Mouse (Mus musculus): ENCODE results near the gene Gbf1. TPM values are rescaled to one million over a fixed set of nuclear protein-coding genes. Genes with fewer than 3 reads are reported as not detected.
"Not testable (repeated sequence)": the region's sequence is repeated elsewhere in the genome, so short reads cannot be mapped to it uniquely, and the experiment has no call there.

Gbf1 gene
- polyA plus RNA-seq, 1 experiment from 2014 or later: 47.2 TPM

GRCm38 (mm10) chr19:46136639-46137580 is 15.4 kb upstream of the Gbf1 start:
- H3K9ac ChIP-seq (ENCODE audit: low read length): peak overlapping the region; percentile 61
- no peaks in the 10 kb centered on the region for H3K36me3 ChIP-seq (ENCODE audit: control insufficient read depth, insufficient read depth, low read length)
- H3K4me1 ChIP-seq (replicated peaks; ENCODE audit: control insufficient read depth, insufficient read depth, low read length): peaks cover 22% of the 10 kb centered on the region
- H3K27me3 ChIP-seq (ENCODE audit: control insufficient read depth, insufficient read depth, low read depth, low read length): peaks cover 63% of the 10 kb centered on the region
- 2% methylated on average over 49 of the region's 49 CpGs for WGBS
- no peak overlapping the region for H3K27ac ChIP-seq (ENCODE audit: low read length)
- H3K4me3 ChIP-seq (ENCODE audit: low read length): peak overlapping the region; percentile 54
- peak; percentile 8; the same call in 1 of the 2 replicates for ATAC-seq (ENCODE audit: low read depth)
- no peaks in the 10 kb centered on the region for H3K9me3 ChIP-seq (ENCODE audit: control insufficient read depth, low read length)
- H3K4me2 ChIP-seq (ENCODE audit: low read depth, low read length): peak overlapping the region; percentile 93

- H3K4me3 ChIP-seq (ENCODE audit: low read length): no peak overlapping the region
- H3K4me2 ChIP-seq (ENCODE audit: low read depth, low read length): no peak overlapping the region
- no peaks in the 10 kb centered on the region for H3K9me3 ChIP-seq (ENCODE audit: control insufficient read depth, low read length)
- WGBS: 83% methylated on average over 2 of the region's 2 CpGs
- no peaks in the 10 kb centered on the region for H3K36me3 ChIP-seq (ENCODE audit: control insufficient read depth, insufficient read depth, low read length)
- no peak for ATAC-seq (ENCODE audit: low read depth)
- peaks cover 19% of the 10 kb centered on the region for H3K4me1 ChIP-seq (replicated peaks; ENCODE audit: control insufficient read depth, insufficient read depth, low read length)
- no peak overlapping the region for H3K9ac ChIP-seq (ENCODE audit: low read length)
- no peak overlapping the region for H3K27ac ChIP-seq (ENCODE audit: low read length)
- H3K27me3 ChIP-seq (ENCODE audit: control insufficient read depth, insufficient read depth, low read depth, low read length): peaks cover 53% of the 10 kb centered on the region
Measured at GRCm38 (mm10) chr19:46140324-46140723, 12.0 kb upstream of the Gbf1 start.

- H3K27me3 ChIP-seq (ENCODE audit: control insufficient read depth, insufficient read depth, low read depth, low read length): peaks cover 52% of the 10 kb centered on the region
- no peaks in the 10 kb centered on the region for H3K36me3 ChIP-seq (ENCODE audit: control insufficient read depth, insufficient read depth, low read length)
- peaks cover 13% of the 10 kb centered on the region for H3K4me1 ChIP-seq (replicated peaks; ENCODE audit: control insufficient read depth, insufficient read depth, low read length)
- WGBS: 28% methylated on average over 6 of the region's 6 CpGs
- no peak overlapping the region for H3K4me3 ChIP-seq (ENCODE audit: low read length)
- no peak overlapping the region for H3K27ac ChIP-seq (ENCODE audit: low read length)
- no peak overlapping the region for H3K9ac ChIP-seq (ENCODE audit: low read length)
- ATAC-seq (ENCODE audit: low read depth): peak; percentile 48
- no peak overlapping the region for H3K4me2 ChIP-seq (ENCODE audit: low read depth, low read length)
- no peaks in the 10 kb centered on the region for H3K9me3 ChIP-seq (ENCODE audit: control insufficient read depth, low read length)
Measured at GRCm38 (mm10) chr19:46141091-46141490, 11.2 kb upstream of the Gbf1 start.

- 2% methylated on average over 47 of the region's 47 CpGs for WGBS
- H3K9me3 ChIP-seq (ENCODE audit: control insufficient read depth, low read length): no peaks in the 10 kb centered on the region
- peak within 1 kb of the TSS; percentile 62 for H3K4me3 ChIP-seq (ENCODE audit: low read length)
- peak within 1 kb of the TSS; percentile 49 for H3K9ac ChIP-seq (ENCODE audit: low read length)
- ATAC-seq (ENCODE audit: low read depth): no peak; the same call in 1 of the 2 replicates
- peak within 1 kb of the TSS; percentile 99 for H3K4me2 ChIP-seq (ENCODE audit: low read depth, low read length)
- H3K36me3 ChIP-seq (ENCODE audit: control insufficient read depth, insufficient read depth, low read length): no peaks in the 10 kb centered on the region
- H3K4me1 ChIP-seq (replicated peaks; ENCODE audit: control insufficient read depth, insufficient read depth, low read length): peaks cover 22% of the 10 kb centered on the region
- peaks cover 71% of the 10 kb centered on the region for H3K27me3 ChIP-seq (ENCODE audit: control insufficient read depth, insufficient read depth, low read depth, low read length)
- H3K27ac ChIP-seq (ENCODE audit: low read length): no peak within 1 kb of the TSS
Measured at GRCm38 (mm10) chr19:46147511-46148371, 4.6 kb upstream of the Gbf1 start, which contains the start of gene Pitx3. Gene Pitx3, minus strand, starts transcription at chr19:46148326.

GRCm38 (mm10) chr19:46148372-46148760 is 3.9 kb upstream of the Gbf1 start:
- H3K9me3 ChIP-seq (ENCODE audit: control insufficient read depth, low read length): no peaks in the 10 kb centered on the region
- H3K36me3 ChIP-seq (ENCODE audit: control insufficient read depth, insufficient read depth, low read length): no peaks in the 10 kb centered on the region
- H3K4me3 ChIP-seq (ENCODE audit: low read length): peak overlapping the region; percentile 62
- H3K27ac ChIP-seq (ENCODE audit: low read length): no peak overlapping the region
- H3K4me2 ChIP-seq (ENCODE audit: low read depth, low read length): peak overlapping the region; percentile 99
- peak overlapping the region; percentile 49 for H3K9ac ChIP-seq (ENCODE audit: low read length)
- peaks cover 68% of the 10 kb centered on the region for H3K27me3 ChIP-seq (ENCODE audit: control insufficient read depth, insufficient read depth, low read depth, low read length)
- 1% methylated on average over 26 of the region's 27 CpGs for WGBS
- ATAC-seq (ENCODE audit: low read depth): peak; percentile 82
- H3K4me1 ChIP-seq (replicated peaks; ENCODE audit: control insufficient read depth, insufficient read depth, low read length): peaks cover 26% of the 10 kb centered on the region

- WGBS: 19% methylated on average over 12 of the region's 12 CpGs
- H3K27ac ChIP-seq (ENCODE audit: low read length): no peak overlapping the region
- ATAC-seq (ENCODE audit: low read depth): no peak
- H3K4me1 ChIP-seq (replicated peaks; ENCODE audit: control insufficient read depth, insufficient read depth, low read length): peaks cover 34% of the 10 kb centered on the region
- peaks cover 65% of the 10 kb centered on the region for H3K27me3 ChIP-seq (ENCODE audit: control insufficient read depth, insufficient read depth, low read depth, low read length)
- peak overlapping the region; percentile 62 for H3K4me3 ChIP-seq (ENCODE audit: low read length)
- no peaks in the 10 kb centered on the region for H3K36me3 ChIP-seq (ENCODE audit: control insufficient read depth, insufficient read depth, low read length)
- H3K9ac ChIP-seq (ENCODE audit: low read length): no peak overlapping the region
- H3K9me3 ChIP-seq (ENCODE audit: control insufficient read depth, low read length): no peaks in the 10 kb centered on the region
- peak overlapping the region; percentile 99 for H3K4me2 ChIP-seq (ENCODE audit: low read depth, low read length)
Measured at GRCm38 (mm10) chr19:46149091-46149490, 3.2 kb upstream of the Gbf1 start.

GRCm38 (mm10) chr19:46165950-46166349 is 13.6 kb downstream of the Gbf1 start:
- no peak overlapping the region for H3K4me2 ChIP-seq (ENCODE audit: low read depth, low read length)
- ATAC-seq (ENCODE audit: low read depth): no peak
- H3K4me3 ChIP-seq (ENCODE audit: low read length): no peak overlapping the region
- no peaks in the 10 kb centered on the region for H3K4me1 ChIP-seq (replicated peaks; ENCODE audit: control insufficient read depth, insufficient read depth, low read length)
- no peaks in the 10 kb centered on the region for H3K9me3 ChIP-seq (ENCODE audit: control insufficient read depth, low read length)
- H3K9ac ChIP-seq (ENCODE audit: low read length): no peak overlapping the region
- H3K36me3 ChIP-seq (ENCODE audit: control insufficient read depth, insufficient read depth, low read length): peaks cover 15% of the 10 kb centered on the region
- H3K27ac ChIP-seq (ENCODE audit: low read length): no peak overlapping the region
- WGBS: 86% methylated on average over 3 of the region's 3 CpGs
- H3K27me3 ChIP-seq (ENCODE audit: control insufficient read depth, insufficient read depth, low read depth, low read length): no peaks in the 10 kb centered on the region

- H3K9me3 ChIP-seq (ENCODE audit: control insufficient read depth, low read length); H3K27ac ChIP-seq (ENCODE audit: low read length); H3K4me3 ChIP-seq (ENCODE audit: low read length); H3K9ac ChIP-seq (ENCODE audit: low read length); ATAC-seq (ENCODE audit: low read depth); H3K27me3 ChIP-seq (ENCODE audit: control insufficient read depth, insufficient read depth, low read depth, low read length); H3K4me2 ChIP-seq (ENCODE audit: low read depth, low read length); H3K4me1 ChIP-seq (replicated peaks; ENCODE audit: control insufficient read depth, insufficient read depth, low read length): not testable (repeated sequence)
- 100% methylated on average over 1 of the region's 2 CpGs for WGBS
- peaks cover 15% of the 10 kb centered on the region for H3K36me3 ChIP-seq (ENCODE audit: control insufficient read depth, insufficient read depth, low read length)
Measured at GRCm38 (mm10) chr19:46167169-46167568, 14.9 kb downstream of the Gbf1 start.

- H3K9me3 ChIP-seq (ENCODE audit: control insufficient read depth, low read length): no peaks in the 10 kb centered on the region
- no peak overlapping the region for H3K4me3 ChIP-seq (ENCODE audit: low read length)
- H3K36me3 ChIP-seq (ENCODE audit: control insufficient read depth, insufficient read depth, low read length): peaks cover 14% of the 10 kb centered on the region
- ATAC-seq (ENCODE audit: low read depth): no peak
- 69% methylated on average over 3 of the region's 3 CpGs for WGBS
- H3K4me2 ChIP-seq (ENCODE audit: low read depth, low read length): no peak overlapping the region
- no peaks in the 10 kb centered on the region for H3K4me1 ChIP-seq (replicated peaks; ENCODE audit: control insufficient read depth, insufficient read depth, low read length)
- no peaks in the 10 kb centered on the region for H3K27me3 ChIP-seq (ENCODE audit: control insufficient read depth, insufficient read depth, low read depth, low read length)
- no peak overlapping the region for H3K27ac ChIP-seq (ENCODE audit: low read length)
- no peak overlapping the region for H3K9ac ChIP-seq (ENCODE audit: low read length)
Measured at GRCm38 (mm10) chr19:46169396-46169795, 17.1 kb downstream of the Gbf1 start.

Data from lung, embryonic 16.5 days (tissue).